Mouse (Mus musculus): ENCODE data around the gene Rgs9.

GRCm38 (mm10) chr11:109319471-109319870 lies 21.5 kb upstream of the Rgs9 start:
- TF ChIP-seq CTCF (conservative IDR thresholded peaks at IDR 0.05; ENCODE audit: insufficient read depth, insufficient read length, low read depth, low read length) (no peak), POLR2A (IDR thresholded peaks at IDR 0.05; ENCODE audit: low read depth, low read length) (no peak)
